Mouse (Mus musculus) common myeloid progenitor, adult 5-6 weeks (primary cell): ENCODE measurements at regions not wholly inside any gene's neighbourhood (a gene's known extent, or its start where the extent isn't known, plus 50 kb on each side); places are given as distances from the start of the nearest gene placed in this dataset.

Experiments
- ATAC-seq: replicated peaks from 2 replicates; pipeline ENCODE4 v1.8.0; 2016; ENCODE audit warnings: low read depth, mild to moderate bottlenecking, moderate TSS enrichment, inconsistent platforms; ENCODE audit not compliant: poor library complexity, severe bottlenecking

GRCm38 (mm10) chr5:101596996-101597395, 67.8 kb downstream of the Nkx6-1 start:
- no peak for ATAC-seq

- no peak for ATAC-seq
Measured at GRCm38 (mm10) chr5:101591236-101591635, 73.6 kb downstream of the Nkx6-1 start.

- no peak for ATAC-seq
Measured at GRCm38 (mm10) chr5:101590341-101591124, 74.3 kb downstream of the Nkx6-1 start.

DNA sequence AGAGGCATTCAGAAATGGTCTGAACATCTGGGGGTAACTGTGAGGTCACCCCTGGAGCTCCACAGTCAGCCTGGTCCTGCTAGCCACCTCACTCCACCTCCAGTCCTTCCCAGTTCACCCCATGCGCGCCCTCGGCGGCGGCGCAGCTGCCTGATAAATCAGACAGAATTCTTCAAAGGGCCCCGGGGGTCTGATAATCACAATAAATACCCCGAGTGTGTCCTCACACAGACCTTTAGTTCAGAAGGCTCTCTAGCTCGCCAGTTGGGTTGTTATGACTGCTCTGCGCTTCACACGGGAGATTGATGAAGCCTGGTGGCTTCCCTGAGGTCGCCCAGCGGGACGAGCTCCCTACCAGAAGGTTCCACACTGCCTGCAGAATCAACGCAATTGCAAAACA, 91.8 kb downstream of the Nkx6-1 start:
- no peak for ATAC-seq

- ATAC-seq: no peak
Measured at GRCm38 (mm10) chr5:101565770-101566169, 99.0 kb downstream of the Nkx6-1 start.

- ATAC-seq: no peak
Measured at GRCm38 (mm10) chr5:101560366-101560765, 104.4 kb downstream of the Nkx6-1 start.

GRCm38 (mm10) chr5:101558279-101558987, 106.4 kb downstream of the Nkx6-1 start:
- no peak for ATAC-seq

GRCm38 (mm10) chr5:101557156-101557555, 107.6 kb downstream of the Nkx6-1 start:
- no peak for ATAC-seq

DNA sequence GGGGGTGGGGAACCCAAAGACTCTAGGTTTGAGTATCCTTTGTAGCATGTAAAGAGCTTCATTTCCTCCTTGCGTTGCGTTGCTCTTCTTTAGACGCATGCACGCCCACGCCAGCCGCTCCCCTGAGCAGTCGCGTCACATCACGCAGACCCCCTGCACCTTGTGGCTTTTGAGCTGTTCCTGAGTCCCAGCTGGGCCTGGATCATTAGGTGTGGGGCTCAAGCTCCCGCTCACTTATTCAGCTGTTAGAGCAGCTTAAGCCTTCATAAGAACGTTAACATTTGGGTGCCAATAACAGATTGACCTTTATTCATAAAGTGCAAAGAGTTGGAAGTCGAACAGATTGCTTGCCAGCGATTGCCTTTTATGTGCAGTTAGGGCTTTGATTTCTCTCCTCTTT, 121.5 kb downstream of the Nkx6-1 start:
- ATAC-seq: no peak

DNA sequence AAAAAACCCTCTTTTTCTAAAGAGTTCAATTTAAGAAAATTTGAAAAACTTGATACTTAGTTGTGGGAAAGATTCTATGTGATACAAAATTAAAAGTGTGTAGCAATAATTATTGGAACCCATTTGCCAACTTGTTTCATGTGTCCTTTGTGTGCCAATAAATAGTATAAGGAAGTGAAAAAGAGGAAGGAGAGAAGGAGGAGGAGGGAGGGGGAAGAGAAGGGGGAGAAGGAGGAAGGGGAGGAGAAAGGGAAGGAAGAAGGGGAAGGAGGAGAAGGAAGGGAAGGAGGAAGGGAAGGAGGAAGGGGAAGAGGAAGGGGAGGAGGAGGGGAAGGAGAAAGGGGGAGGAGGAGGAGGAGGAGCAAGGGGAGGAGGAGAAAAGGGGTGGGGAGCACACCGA, 125.0 kb downstream of the Nkx6-1 start:
- ATAC-seq: peak; percentile 55

GRCm38 (mm10) chr5:101539254-101539549, 125.6 kb downstream of the Nkx6-1 start:
- ATAC-seq: peak; percentile 30

GRCm38 (mm10) chr5:101538410-101539253, 126.2 kb downstream of the Nkx6-1 start:
- peak; percentile 87 for ATAC-seq

DNA sequence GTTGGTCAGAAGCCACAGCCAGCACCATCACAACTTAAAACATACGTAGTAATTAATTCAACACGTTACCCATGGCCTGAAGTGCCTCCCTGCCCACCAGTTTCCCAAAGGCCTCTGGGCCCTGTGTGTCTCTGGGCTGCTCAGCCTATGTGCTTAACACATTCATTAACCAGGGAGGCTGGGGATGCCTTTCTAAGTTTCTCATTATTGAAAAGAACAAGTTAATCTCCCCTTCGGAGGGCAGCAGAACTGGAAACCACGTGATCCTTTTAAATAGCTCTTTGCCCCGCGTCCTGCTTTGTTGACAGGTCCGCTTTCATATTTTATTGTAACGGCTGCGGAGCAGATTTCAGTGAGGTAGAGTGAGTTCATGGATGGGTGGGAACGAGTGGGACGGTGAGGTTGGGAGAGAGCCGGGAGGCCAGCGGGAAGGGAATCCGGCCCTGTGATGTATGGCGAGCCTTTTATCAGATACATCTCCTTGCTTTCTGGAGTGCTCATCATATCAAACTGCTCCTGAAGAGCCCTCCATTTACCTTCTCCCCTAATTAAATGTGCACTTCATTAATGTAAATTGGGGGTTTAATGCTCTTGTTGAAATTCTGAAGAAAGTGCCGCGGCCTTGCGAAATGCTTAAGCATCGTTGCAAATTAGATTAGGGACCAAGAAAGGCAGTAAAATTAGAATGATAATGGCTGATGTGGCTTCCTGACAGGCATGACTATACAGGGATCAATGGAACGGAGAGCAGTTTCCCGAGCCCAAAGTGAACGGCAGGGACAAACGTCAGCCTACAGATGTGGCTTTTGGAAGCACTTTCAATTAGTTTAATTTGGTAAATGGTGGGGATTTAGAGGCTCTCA, 127.0 kb downstream of the Nkx6-1 start:
- ATAC-seq: no peak

GRCm38 (mm10) chr5:101535451-101535850, 129.3 kb downstream of the Nkx6-1 start:
- no peak for ATAC-seq

GRCm38 (mm10) chr5:101525346-101525745, 139.4 kb downstream of the Nkx6-1 start:
- no peak for ATAC-seq

DNA sequence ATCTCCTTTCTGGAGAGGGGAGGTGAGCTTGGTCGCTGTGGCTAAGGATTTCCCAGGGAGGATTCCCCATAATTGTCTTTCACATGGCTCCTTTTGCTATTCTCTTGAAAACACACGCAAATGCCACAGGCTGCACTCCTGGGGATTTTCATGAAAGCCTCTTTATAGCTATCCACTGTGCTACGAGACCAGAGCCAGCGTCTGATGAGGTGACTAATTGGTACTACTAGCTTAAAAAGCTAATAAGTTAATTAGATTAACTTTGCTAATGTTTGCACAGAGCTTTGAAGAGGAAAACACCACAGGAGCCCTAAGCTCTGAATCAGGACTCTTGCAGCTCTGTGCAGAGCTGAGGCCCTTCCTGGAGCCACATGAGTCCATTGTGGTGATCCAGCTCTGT, 140.1 kb downstream of the Nkx6-1 start:
- ATAC-seq: no peak

GRCm38 (mm10) chr5:101523902-101524301, 140.9 kb downstream of the Nkx6-1 start:
- ATAC-seq: no peak

DNA sequence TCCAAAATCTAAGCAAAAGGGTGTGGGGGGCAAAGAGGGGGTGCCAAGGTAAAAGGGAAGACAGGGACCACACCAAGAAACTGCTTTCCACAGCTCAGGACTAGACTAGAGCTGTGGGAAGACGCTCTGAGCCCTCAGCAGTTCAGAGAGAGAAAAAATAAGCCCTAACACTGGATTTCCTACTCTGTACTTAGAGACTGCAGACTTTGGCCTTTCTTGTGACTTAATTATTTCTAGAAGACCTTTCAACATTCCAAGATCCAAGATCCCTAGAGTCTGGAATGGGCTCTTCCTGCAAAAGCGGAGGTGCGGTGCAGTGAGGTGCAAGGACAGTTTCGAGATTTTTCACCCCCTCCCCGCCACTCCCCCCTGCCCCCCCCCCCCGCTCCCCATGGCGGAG, 141.3 kb downstream of the Nkx6-1 start:
- ATAC-seq: no peak

GRCm38 (mm10) chr5:101520935-101521655, 143.7 kb downstream of the Nkx6-1 start:
- ATAC-seq: no peak
